Mouse (Mus musculus): Measurements from ENCODE around the gene Acsbg2. TPM values are rescaled to one million over a fixed set of nuclear protein-coding genes. Genes with fewer than 3 reads are reported as not detected.

Gene Acsbg2
- not detected for polyA plus RNA-seq (2017; shearing (Covaris generic))

GRCm38 (mm10) chr17:56874237-56874636, at the start of gene Acsbg2:
Gene Acsbg2 (minus strand): TSS chr17:56874447.

GRCm38 (mm10) chr17:56874936-56875651, 847 bp upstream of the Acsbg2 start, which contains the start of gene 1700061G19Rik:
Gene 1700061G19Rik (plus strand): TSS chr17:56875477.

GRCm38 (mm10) chr17:56830411-56831110, 43.7 kb downstream of the Acsbg2 start, which contains the start of gene Rfx2:
Gene Rfx2 (minus strand): TSS chr17:56831013.

Other genes with a start within 250 kb of the Acsbg2 start
- 12.7 TPM for gene Lonp1, start 247.6 kb downstream of the Acsbg2 start, polyA plus RNA-seq (2017; shearing (Covaris generic))
- 2.7 TPM for gene Catsperd, start 246.3 kb downstream of the Acsbg2 start, polyA plus RNA-seq (2017; shearing (Covaris generic))
- gene Ranbp3, start 201.2 kb downstream of the Acsbg2 start, polyA plus RNA-seq (2017; shearing (Covaris generic)), result 115 TPM
- gene Ndufa11, start 156.7 kb downstream of the Acsbg2 start, polyA plus RNA-seq (2017; shearing (Covaris generic)), result 257 TPM
- gene Vmac, start 156.4 kb downstream of the Acsbg2 start, polyA plus RNA-seq (2017; shearing (Covaris generic)), result 8.2 TPM
- gene Nrtn, start 116.9 kb downstream of the Acsbg2 start, polyA plus RNA-seq (2017; shearing (Covaris generic)), result not detected
- gene Dus3l, start 109.7 kb downstream of the Acsbg2 start, polyA plus RNA-seq (2017; shearing (Covaris generic)), result 64.7 TPM
- gene Prr22, start 104.2 kb downstream of the Acsbg2 start, polyA plus RNA-seq (2017; shearing (Covaris generic)), result 2.4 TPM
- 1.4 TPM for gene Rfx2, start 43.4 kb downstream of the Acsbg2 start, polyA plus RNA-seq (2017; shearing (Covaris generic))
- gene 1700061G19Rik, start 1.0 kb upstream of the Acsbg2 start, polyA plus RNA-seq (2017; shearing (Covaris generic)), result 0.11 TPM
- gene Mllt1, start 61.0 kb upstream of the Acsbg2 start, polyA plus RNA-seq (2017; shearing (Covaris generic)), result 4.8 TPM
- not detected for gene Acer1, start 107.7 kb upstream of the Acsbg2 start, polyA plus RNA-seq (2017; shearing (Covaris generic))
- gene Clpp, start 115.9 kb upstream of the Acsbg2 start, polyA plus RNA-seq (2017; shearing (Covaris generic)), result 94.9 TPM
- 37.9 TPM for gene Alkbh7, start 122.9 kb upstream of the Acsbg2 start, polyA plus RNA-seq (2017; shearing (Covaris generic))
- 1.8 TPM for gene Pspn, start 125.6 kb upstream of the Acsbg2 start, polyA plus RNA-seq (2017; shearing (Covaris generic))
- gene Gtf2f1, start 136.8 kb upstream of the Acsbg2 start, polyA plus RNA-seq (2017; shearing (Covaris generic)), result 93.0 TPM
- gene Gm17949, start 137.0 kb upstream of the Acsbg2 start, polyA plus RNA-seq (2017; shearing (Covaris generic)), result 0.93 TPM
- 7.8 TPM for gene Khsrp, start 157.1 kb upstream of the Acsbg2 start, polyA plus RNA-seq (2017; shearing (Covaris generic))
- gene Slc25a41, start 167.2 kb upstream of the Acsbg2 start, polyA plus RNA-seq (2017; shearing (Covaris generic)), result not detected
- 3.1 TPM for gene Crb3, start 184.7 kb upstream of the Acsbg2 start, polyA plus RNA-seq (2017; shearing (Covaris generic))
- gene Slc25a23, start 185.4 kb upstream of the Acsbg2 start, polyA plus RNA-seq (2017; shearing (Covaris generic)), result 3.8 TPM
- gene Dennd1c, start 204.1 kb upstream of the Acsbg2 start, polyA plus RNA-seq (2017; shearing (Covaris generic)), result 327 TPM
- gene Tubb4a, start 213.3 kb upstream of the Acsbg2 start, polyA plus RNA-seq (2017; shearing (Covaris generic)), result 2.0 TPM
- 10.2 TPM for gene Tnfsf9, start 230.9 kb upstream of the Acsbg2 start, polyA plus RNA-seq (2017; shearing (Covaris generic))